16 mouse cellular contexts compared by ENCODE assay signal in genomic region chr10:39027058-39027457, GRCm38 (mm10).
"Had no signal": no experiment of that assay in that cellular context is flagged by ENCODE, and none has a peak within 500 bp of the region (broad histone marks: within the 10 kb centered on the region; RNA-seq: fewer than 3 reads in every experiment).

No protein-coding gene starts in this region.

- H3K4me2 ChIP-seq: liver, embryonic 13.5 days; liver, embryonic 15.5 days; lung, embryonic 15.5 days; midbrain, embryonic 13.5 days; neural tube, embryonic 12.5 days had no signal

- H3K27me3 ChIP-seq: liver, embryonic 13.5 days; liver, embryonic 15.5 days; lung, embryonic 15.5 days; megakaryocyte, embryonic 14.5 days; midbrain, embryonic 13.5 days; neural tube, embryonic 12.5 days had no signal

- H3K4me3 ChIP-seq: liver, embryonic 13.5 days; liver, embryonic 15.5 days; lung, embryonic 15.5 days; megakaryocyte, embryonic 14.5 days; midbrain, embryonic 13.5 days; neural tube, embryonic 12.5 days had no signal

- H3K9me3 ChIP-seq: liver, embryonic 13.5 days; liver, embryonic 15.5 days; lung, embryonic 15.5 days; megakaryocyte, embryonic 14.5 days; midbrain, embryonic 13.5 days; neural tube, embryonic 12.5 days had no signal

- H3K27ac ChIP-seq: liver, embryonic 13.5 days; liver, embryonic 15.5 days; lung, embryonic 15.5 days; macrophage; midbrain, embryonic 13.5 days; neural tube, embryonic 12.5 days had no signal

- H3K36me3 ChIP-seq: liver, embryonic 13.5 days; liver, embryonic 15.5 days; midbrain, embryonic 13.5 days; neural tube, embryonic 12.5 days had no signal

- H3K4me1 ChIP-seq: liver, embryonic 13.5 days; liver, embryonic 15.5 days; lung, embryonic 15.5 days; neural tube, embryonic 12.5 days had no signal

- H3K9ac ChIP-seq: liver, embryonic 13.5 days; liver, embryonic 15.5 days; liver, postnatal 0 days; lung, embryonic 15.5 days; midbrain, embryonic 13.5 days; neural tube, embryonic 12.5 days had no signal

- DNase-seq: liver, embryonic 13.5 days; liver, postnatal 0 days; lung, adult 2 months; lung, postnatal 14 days; lung, postnatal 36 days; right cerebral cortex, postnatal 14 days; thymus, adult 18-20 months; thymus, postnatal 14 days; thymus, postnatal 36 days had no signal

- ATAC-seq: liver, postnatal 0 days; lung, postnatal 0 days; midbrain, embryonic 13.5 days had no signal
